Mouse (Mus musculus): ENCODE measurements around the gene Mlx. TPM values are rescaled to one million over a fixed set of nuclear protein-coding genes. Genes with fewer than 3 reads are reported as not detected.
"Not testable (repeated sequence)": the region's sequence is repeated elsewhere in the genome, so short reads cannot be mapped to it uniquely, and the experiment has no call there.

The Mlx gene
- total RNA-seq, 2 experiments from 2014 or later, result 41.6 to 44.3 TPM

DNA sequence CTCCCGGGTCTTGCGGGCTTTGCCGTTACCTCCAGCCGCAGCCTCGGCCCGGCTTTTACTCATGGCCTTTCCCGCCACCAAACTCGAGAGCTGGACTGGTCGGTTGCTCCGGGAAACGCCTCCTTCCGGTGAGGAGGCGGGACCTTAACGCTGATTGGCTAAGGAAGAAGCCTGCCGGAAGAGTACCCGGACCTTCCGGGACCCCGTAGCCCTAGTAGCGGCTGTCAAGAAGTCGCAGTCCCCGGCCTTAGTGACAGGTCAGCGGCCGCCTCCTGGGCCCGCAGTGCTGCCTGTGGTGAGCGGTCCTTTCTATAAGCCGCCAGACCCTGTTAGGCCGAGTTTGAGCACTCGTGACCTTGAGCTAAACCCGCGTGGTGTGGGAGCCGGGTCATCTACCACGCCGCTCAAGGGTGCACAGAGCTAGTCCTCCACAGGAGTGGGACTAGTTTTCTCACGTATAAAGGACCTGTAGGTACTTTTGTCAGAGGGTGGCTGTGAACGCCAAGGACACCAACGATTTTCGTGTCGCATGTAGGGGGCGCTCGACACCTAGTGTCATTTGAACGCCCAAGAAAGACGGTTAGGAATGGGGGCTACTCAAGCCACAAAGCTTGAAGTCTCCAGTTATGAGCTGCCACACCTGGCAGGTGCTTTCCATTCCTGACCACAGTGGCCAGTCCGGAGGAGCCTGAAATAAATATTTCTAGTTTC lies 8.4 kb downstream of the Mlx start, which contains the start of gene Psmc3ip:
Psmc3ip (minus strand) TSS at position 123 of the 711 bp plus-strand sequence.
- peak; percentile 90 to 96 for DNase-seq (ENCODE audit: low spot score in 2 of 2)

GRCm38 (mm10) chr11:101098231-101098630 lies 11.2 kb downstream of the Mlx start:
- DNase-seq (ENCODE audit: low spot score in 2 of 2), result no peak

- DNase-seq (ENCODE audit: low spot score in 2 of 2), result no peak
These were observed 15.9 kb downstream of the Mlx start for GRCm38 (mm10) chr11:101103011-101103410.

DNA sequence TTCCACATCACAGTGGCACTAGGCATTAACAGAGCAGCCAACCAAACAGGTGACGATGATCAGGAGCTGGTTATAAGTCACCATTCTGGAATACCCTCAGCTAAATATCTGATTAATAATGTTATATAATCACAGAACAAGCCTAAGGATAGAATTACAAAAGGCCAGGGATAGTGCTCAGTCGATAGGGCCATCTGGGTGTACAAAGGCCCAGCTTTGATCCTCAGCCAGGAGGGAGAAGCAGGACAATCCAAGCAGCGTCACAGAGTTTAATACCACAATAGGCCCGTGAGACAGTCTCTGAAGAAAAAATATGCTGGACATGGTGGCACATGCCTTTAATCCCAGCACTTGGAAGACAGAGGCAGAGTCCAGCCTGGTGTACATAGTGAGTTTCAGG lies 22.3 kb downstream of the Mlx start:
- no peak for DNase-seq (ENCODE audit: low spot score in 2 of 2)

DNA sequence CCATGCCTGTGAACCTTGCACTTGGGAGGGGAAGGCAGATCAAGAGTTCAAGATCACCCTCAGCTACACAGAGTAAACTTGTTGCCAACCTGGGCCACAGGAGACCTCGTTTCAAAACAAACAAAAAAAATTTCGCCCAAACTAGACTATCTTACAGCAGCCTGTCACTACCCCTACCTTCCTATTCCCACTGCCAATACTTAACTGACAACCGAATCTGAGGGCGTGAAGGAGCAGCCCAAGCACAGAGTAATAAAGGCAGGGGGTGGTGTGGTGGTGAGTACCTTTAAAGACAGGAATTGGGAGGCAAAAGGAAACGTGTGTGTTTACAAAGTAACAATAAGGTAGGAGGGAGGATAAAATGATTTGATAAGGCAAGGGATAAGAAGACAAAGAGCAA lies 23.6 kb downstream of the Mlx start:
- DNase-seq (ENCODE audit: low spot score in 2 of 2), result no peak

- no peak for DNase-seq (ENCODE audit: low spot score in 2 of 2)
These were observed 24.1 kb downstream of the Mlx start for GRCm38 (mm10) chr11:101111178-101111577.

- no peak for DNase-seq (ENCODE audit: low spot score in 2 of 2)
These were observed 25.1 kb downstream of the Mlx start for GRCm38 (mm10) chr11:101112186-101112585.

DNA sequence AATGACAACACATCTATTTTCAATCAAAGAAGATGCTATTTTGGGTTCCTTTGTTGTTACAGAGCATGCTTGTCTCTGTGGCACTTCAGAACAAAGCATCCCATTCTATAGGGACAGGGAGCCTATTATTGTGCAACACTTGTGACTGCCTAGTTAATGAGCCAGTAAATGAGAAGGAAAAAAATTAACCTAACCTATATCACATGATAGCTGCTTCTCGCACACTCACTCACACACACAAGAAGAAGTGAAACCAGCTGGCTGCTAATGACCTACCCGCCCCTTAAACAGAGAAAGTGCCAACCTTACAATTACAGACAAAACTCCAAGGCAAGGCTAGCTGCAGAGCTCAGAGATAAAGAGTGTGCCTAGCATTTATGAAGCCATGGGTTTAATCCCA lies 28.5 kb downstream of the Mlx start:
- DNase-seq (ENCODE audit: low spot score in 2 of 2), result no peak

DNA sequence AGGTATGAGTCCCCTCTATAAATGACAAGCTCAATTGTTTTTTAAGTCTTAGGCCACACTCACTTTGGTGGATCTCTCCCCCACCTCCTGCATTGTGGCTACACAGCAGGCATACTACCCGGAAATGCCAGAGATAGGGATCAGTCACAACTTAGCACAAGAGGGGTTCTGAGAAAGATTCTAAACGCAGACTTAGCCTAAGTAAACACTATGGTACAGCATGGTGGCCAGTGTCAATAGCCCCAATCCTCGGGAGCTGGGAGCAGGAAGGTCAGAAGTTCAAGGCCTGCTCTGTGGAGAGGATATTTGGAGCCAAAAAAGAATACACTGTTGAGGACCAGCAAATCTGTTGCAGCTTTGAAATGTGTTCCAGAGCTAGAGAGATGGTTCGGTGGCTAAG lies 31.0 kb downstream of the Mlx start:
- DNase-seq (ENCODE audit: low spot score in 2 of 2), result no peak

- DNase-seq (ENCODE audit: low spot score in 2 of 2), result no peak
These were observed 32.2 kb downstream of the Mlx start for GRCm38 (mm10) chr11:101119131-101119760.

GRCm38 (mm10) chr11:101119761-101120544 lies 32.9 kb downstream of the Mlx start, which contains the start of the genes Retreg3 and Tubg1:
Gene Retreg3, minus strand, starts transcription at chr11:101119893.
Gene Tubg1, plus strand, starts transcription at chr11:101119938.
- DNase-seq (ENCODE audit: low spot score in 2 of 2), result peak; percentile 99 to 100

DNA sequence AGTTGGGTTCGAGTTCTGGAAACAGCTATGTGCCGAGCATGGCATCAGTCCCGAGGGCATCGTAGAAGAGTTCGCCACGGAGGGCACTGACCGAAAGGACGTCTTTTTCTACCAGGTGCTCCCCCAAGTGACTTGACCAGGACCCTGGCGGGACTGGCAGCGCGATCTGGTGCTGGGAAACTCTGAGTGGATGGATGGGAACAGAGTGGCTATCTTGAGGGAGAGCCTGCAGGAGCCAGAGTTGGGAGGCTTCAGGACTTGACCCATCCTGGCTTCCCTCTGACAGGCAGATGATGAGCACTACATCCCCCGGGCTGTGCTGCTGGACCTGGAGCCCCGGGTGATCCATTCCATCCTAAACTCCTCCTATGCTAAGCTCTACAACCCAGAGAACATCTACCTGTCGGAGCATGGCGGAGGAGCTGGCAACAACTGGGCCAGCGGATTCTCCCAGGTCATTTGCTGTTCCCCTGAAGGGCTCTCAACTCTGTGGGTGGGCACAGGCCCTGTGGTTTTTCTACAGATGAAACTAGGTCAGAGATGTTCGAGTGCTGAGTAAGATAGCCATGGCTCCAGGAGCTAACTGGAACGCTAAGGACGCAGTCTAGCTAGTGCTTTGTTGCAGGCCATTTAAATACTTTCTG lies 33.6 kb downstream of the Mlx start:
- DNase-seq (ENCODE audit: low spot score in 2 of 2), result no peak

DNA sequence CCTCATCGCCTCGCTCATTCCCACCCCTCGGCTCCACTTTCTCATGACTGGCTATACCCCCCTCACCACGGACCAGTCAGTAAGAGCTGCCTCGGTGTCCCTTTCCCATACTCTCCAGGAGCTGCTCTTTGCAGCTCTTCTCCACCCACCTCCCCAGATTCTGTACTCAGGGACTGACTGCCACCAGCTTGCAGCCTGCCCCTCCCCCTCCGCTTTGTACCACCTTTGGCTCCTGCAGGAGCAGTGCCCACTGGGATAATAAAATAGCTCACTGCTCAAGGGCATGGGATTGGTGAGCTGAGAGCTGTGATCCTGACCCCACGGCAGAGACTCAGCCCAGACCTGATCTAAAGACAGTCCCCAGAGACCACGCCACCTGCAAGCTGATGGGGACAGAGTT lies 37.4 kb downstream of the Mlx start:
- DNase-seq (ENCODE audit: low spot score in 2 of 2), result not testable (repeated sequence)

DNA sequence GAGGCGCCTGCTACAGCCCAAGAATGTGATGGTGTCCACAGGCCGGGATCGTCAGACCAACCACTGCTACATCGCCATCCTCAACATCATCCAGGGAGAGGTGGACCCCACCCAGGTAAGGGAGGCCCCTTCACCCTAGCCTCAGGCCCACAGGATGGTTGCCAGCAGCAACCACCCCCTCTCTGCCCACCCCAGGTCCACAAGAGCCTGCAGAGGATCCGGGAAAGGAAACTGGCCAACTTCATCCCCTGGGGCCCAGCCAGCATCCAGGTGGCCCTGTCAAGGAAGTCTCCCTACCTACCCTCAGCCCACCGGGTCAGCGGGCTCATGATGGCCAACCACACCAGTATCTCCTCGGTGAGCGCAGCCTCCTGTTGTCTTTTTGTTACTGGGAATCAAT lies 37.9 kb downstream of the Mlx start:
- not testable (repeated sequence) for DNase-seq (ENCODE audit: low spot score in 2 of 2)

GRCm38 (mm10) chr11:101127075-101127474 lies 40.0 kb downstream of the Mlx start:
- no peak for DNase-seq (ENCODE audit: low spot score in 2 of 2)

GRCm38 (mm10) chr11:101128996-101129577 lies 42.0 kb downstream of the Mlx start:
- no peak for DNase-seq (ENCODE audit: low spot score in 2 of 2)

GRCm38 (mm10) chr11:101130056-101130756 lies 43.1 kb downstream of the Mlx start:
- no peak for DNase-seq (ENCODE audit: low spot score in 2 of 2)

DNA sequence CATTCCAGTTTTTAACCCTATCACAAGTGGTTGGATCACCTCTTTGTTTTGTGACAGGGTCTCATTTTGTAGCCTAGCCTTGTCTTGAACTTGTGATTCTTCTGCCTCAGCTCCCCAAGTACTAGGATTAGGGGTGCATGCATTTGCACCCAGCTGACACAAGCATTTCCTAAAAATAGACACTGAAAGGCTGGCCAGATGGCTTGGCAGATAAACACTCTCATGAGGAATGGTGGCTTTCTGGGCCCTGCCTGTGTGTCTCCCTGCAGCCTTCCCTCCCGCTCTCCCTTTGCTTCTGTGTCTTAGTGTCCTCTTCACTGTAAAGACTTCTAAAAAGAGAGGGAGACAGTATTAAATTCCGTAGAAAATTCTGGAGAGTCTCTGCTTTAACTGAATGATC lies 44.1 kb downstream of the Mlx start:
- DNase-seq (ENCODE audit: low spot score in 2 of 2), result peak in 1 of 2 experiments; percentile 50

DNA sequence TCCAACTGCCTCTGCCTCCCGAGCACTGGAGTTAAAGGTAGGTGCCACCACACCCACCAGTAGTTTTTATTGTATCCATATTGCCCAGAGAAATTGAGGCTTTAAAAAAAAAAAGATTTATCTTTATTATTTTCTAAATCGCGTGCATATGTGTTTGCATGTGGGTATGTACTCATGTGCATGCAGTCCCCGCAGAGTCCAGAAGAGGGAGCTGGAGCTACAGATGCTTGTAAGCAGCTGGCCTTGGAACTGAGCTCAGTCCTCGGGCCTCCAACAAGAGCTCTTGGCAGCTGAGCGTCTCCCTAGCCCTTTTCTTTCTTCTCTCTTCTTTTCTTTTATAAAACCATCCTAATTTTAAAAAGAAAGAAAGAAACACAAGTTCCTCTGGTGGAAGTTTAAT lies 44.6 kb downstream of the Mlx start:
- DNase-seq (ENCODE audit: low spot score in 2 of 2), result no peak

GRCm38 (mm10) chr11:101133037-101133436 lies 46.0 kb downstream of the Mlx start:
- no peak for DNase-seq (ENCODE audit: low spot score in 2 of 2)

All from layer of hippocampus, adult 18-20 months (tissue).